Mouse (Mus musculus): ENCODE measurements around the gene Maml3. TPM values are rescaled to one million over a fixed set of nuclear protein-coding genes. Genes with fewer than 3 reads are reported as not detected.

Maml3 gene
- polyA plus RNA-seq, 1 experiment from 2014 or later, result 0.65 TPM

GRCm38 (mm10) chr3:51756283-51756682, 348.6 kb downstream of the Maml3 start:
- H3K9ac ChIP-seq (replicated peaks), result no peak overlapping the region
- DNase-seq (no peak), ATAC-seq (no peak)
- H3K9me3 ChIP-seq (ENCODE audit: low read length), result no peaks in the 10 kb centered on the region
- TF ChIP-seq EP300 (IDR thresholded peaks at IDR 0.05; ENCODE audit: low read depth) (no peak), CTCF (IDR thresholded peaks at IDR 0.05; ENCODE audit: low read depth) (no peak)
- H3K27ac ChIP-seq (ENCODE audit: low read depth), result no peak overlapping the region
- no peak overlapping the region for H3K4me3 ChIP-seq (ENCODE audit: low read depth, low read length)
- H3K4me1 ChIP-seq (ENCODE audit: insufficient read depth), result 0 out of 2 replicates have a peak, but pooled peaks cover 3% of the 10 kb centered on the region
- H3K27me3 ChIP-seq (ENCODE audit: insufficient read depth, low read length), result no peaks in the 10 kb centered on the region
- no peak overlapping the region for H3K4me2 ChIP-seq (ENCODE audit: low read depth, low read length)
- WGBS (ENCODE audit: insufficient replicate concordance), result 59% methylated on average over 5 of the region's 5 CpGs
- H3K36me3 ChIP-seq (replicated peaks; ENCODE audit: insufficient read depth, low read length), result no peaks in the 10 kb centered on the region

GRCm38 (mm10) chr3:51753262-51753661, 351.6 kb downstream of the Maml3 start:
- Histone ChIP-seq H3K9me3 (ENCODE audit: low read length) (no peaks in the 10 kb centered on the region), H3K27me3 (ENCODE audit: insufficient read depth, low read length) (no peaks in the 10 kb centered on the region), H3K27ac (ENCODE audit: low read depth) (no peak overlapping the region), H3K4me3 (ENCODE audit: low read depth, low read length) (no peak overlapping the region), H3K4me2 (ENCODE audit: low read depth, low read length) (no peak overlapping the region), H3K9ac (replicated peaks) (no peak overlapping the region), H3K36me3 (replicated peaks; ENCODE audit: insufficient read depth, low read length) (no peaks in the 10 kb centered on the region), H3K4me1 (ENCODE audit: insufficient read depth) (peaks cover 16% of the 10 kb centered on the region)
- ATAC-seq (no peak), DNase-seq (no peak)
- TF ChIP-seq EP300 (IDR thresholded peaks at IDR 0.05; ENCODE audit: low read depth) (no peak), CTCF (IDR thresholded peaks at IDR 0.05; ENCODE audit: low read depth) (0 out of 2 replicates have a peak, but pooled peaks have one; percentile 20)
- 65% methylated on average over 5 of the region's 5 CpGs for WGBS (ENCODE audit: insufficient replicate concordance)

GRCm38 (mm10) chr3:51751440-51751839, 353.4 kb downstream of the Maml3 start:
- Histone ChIP-seq H3K4me2 (ENCODE audit: low read depth, low read length) (no peak overlapping the region), H3K4me3 (ENCODE audit: low read depth, low read length) (no peak overlapping the region), H3K9ac (replicated peaks) (no peak overlapping the region), H3K27me3 (ENCODE audit: insufficient read depth, low read length) (no peaks in the 10 kb centered on the region), H3K9me3 (ENCODE audit: low read length) (no peaks in the 10 kb centered on the region), H3K27ac (ENCODE audit: low read depth) (no peak overlapping the region), H3K36me3 (replicated peaks; ENCODE audit: insufficient read depth, low read length) (no peaks in the 10 kb centered on the region), H3K4me1 (ENCODE audit: insufficient read depth) (peaks cover 21% of the 10 kb centered on the region)
- ATAC-seq (no peak), DNase-seq (no peak)
- 84% methylated on average over 12 of the region's 12 CpGs for WGBS (ENCODE audit: insufficient replicate concordance)
- TF ChIP-seq CTCF (IDR thresholded peaks at IDR 0.05; ENCODE audit: low read depth) (no peak), EP300 (IDR thresholded peaks at IDR 0.05; ENCODE audit: low read depth) (no peak)

GRCm38 (mm10) chr3:51749812-51750481, 354.9 kb downstream of the Maml3 start:
- Histone ChIP-seq H3K9ac (replicated peaks) (no peak overlapping the region), H3K9me3 (ENCODE audit: low read length) (no peaks in the 10 kb centered on the region), H3K27ac (ENCODE audit: low read depth) (peak overlapping the region; percentile 7; the same call in 1 of the 2 replicates), H3K4me1 (ENCODE audit: insufficient read depth) (peaks cover 23% of the 10 kb centered on the region), H3K27me3 (ENCODE audit: insufficient read depth, low read length) (no peaks in the 10 kb centered on the region), H3K4me2 (ENCODE audit: low read depth, low read length) (no peak overlapping the region), H3K36me3 (replicated peaks; ENCODE audit: insufficient read depth, low read length) (no peaks in the 10 kb centered on the region), H3K4me3 (ENCODE audit: low read depth, low read length) (no peak overlapping the region)
- TF ChIP-seq EP300 (IDR thresholded peaks at IDR 0.05; ENCODE audit: low read depth) (no peak), CTCF (IDR thresholded peaks at IDR 0.05; ENCODE audit: low read depth) (0 out of 2 replicates have a peak, but pooled peaks have one; percentile 13)
- no peak for DNase-seq
- ATAC-seq, result peak; percentile 74
- 74% methylated on average over 8 of the region's 8 CpGs for WGBS (ENCODE audit: insufficient replicate concordance)

GRCm38 (mm10) chr3:51749421-51749811, 355.5 kb downstream of the Maml3 start:
- WGBS (ENCODE audit: insufficient replicate concordance), result 71% methylated on average over 7 of the region's 7 CpGs
- Histone ChIP-seq H3K4me1 (ENCODE audit: insufficient read depth) (peaks cover 29% of the 10 kb centered on the region), H3K9ac (replicated peaks) (no peak overlapping the region), H3K4me3 (ENCODE audit: low read depth, low read length) (no peak overlapping the region), H3K27ac (ENCODE audit: low read depth) (0 out of 2 replicates have a peak overlapping the region, but pooled peaks have one; percentile 7), H3K4me2 (ENCODE audit: low read depth, low read length) (no peak overlapping the region), H3K9me3 (ENCODE audit: low read length) (no peaks in the 10 kb centered on the region), H3K36me3 (replicated peaks; ENCODE audit: insufficient read depth, low read length) (no peaks in the 10 kb centered on the region), H3K27me3 (ENCODE audit: insufficient read depth, low read length) (no peaks in the 10 kb centered on the region)
- TF ChIP-seq CTCF (IDR thresholded peaks at IDR 0.05; ENCODE audit: low read depth) (no peak), EP300 (IDR thresholded peaks at IDR 0.05; ENCODE audit: low read depth) (no peak)
- ATAC-seq (no peak), DNase-seq (no peak)

DNA sequence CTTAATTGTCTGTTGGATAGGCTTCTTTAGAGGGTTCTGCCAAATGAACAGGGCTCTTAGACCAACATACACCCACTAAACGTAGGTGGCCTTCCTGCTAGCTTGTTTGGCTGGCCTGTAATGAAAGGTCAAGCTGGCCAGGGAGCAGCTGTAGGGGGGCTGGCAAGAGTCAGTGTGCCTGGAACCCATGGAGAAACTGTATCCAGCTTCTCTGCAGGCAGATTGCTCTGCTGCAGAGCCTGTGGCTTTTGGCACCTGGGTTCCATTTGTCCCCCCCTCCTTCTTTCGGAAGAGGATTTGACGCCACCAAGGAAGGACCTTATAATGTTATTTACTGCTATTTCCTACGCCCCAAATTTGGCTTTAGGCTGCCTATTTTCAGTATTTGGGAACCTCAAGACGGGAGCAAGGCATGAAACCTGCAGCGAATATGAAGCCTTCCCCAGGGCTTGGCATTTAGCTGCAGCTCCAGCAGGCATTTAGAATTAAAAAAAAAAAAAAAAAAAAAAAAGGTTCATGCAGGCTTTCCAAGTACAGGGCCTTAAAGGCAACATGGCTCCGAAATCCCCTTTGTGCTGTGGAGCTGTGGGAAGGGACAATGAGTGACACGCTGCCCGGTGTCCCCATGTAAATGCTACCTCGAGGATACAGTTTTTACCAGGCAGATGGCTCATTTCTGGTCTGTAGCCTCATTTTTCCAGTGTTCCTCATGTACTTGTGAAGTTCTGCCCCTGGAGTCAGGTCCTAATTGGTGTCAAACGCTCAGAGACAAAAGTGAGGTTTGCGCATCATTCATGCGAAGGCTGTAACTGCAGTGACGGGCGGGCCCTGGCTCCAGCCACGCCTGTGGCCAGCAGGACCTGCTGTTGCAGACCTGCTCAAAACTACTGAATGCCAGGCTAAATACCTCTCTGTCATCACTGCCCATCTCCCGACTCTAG, 356.2 kb downstream of the Maml3 start:
- no peak overlapping the region for H3K27ac ChIP-seq (ENCODE audit: low read depth)
- H3K4me3 ChIP-seq (ENCODE audit: low read depth, low read length), result no peak overlapping the region
- ATAC-seq (no peak), DNase-seq (no peak)
- TF ChIP-seq CTCF (IDR thresholded peaks at IDR 0.05; ENCODE audit: low read depth) (no peak), EP300 (IDR thresholded peaks at IDR 0.05; ENCODE audit: low read depth) (no peak)
- WGBS (ENCODE audit: insufficient replicate concordance), result 79% methylated on average over 17 of the region's 17 CpGs
- no peaks in the 10 kb centered on the region for H3K36me3 ChIP-seq (replicated peaks; ENCODE audit: insufficient read depth, low read length)
- peaks cover 34% of the 10 kb centered on the region for H3K4me1 ChIP-seq (ENCODE audit: insufficient read depth)
- no peaks in the 10 kb centered on the region for H3K9me3 ChIP-seq (ENCODE audit: low read length)
- no peak overlapping the region for H3K9ac ChIP-seq (replicated peaks)
- no peaks in the 10 kb centered on the region for H3K27me3 ChIP-seq (ENCODE audit: insufficient read depth, low read length)
- no peak overlapping the region for H3K4me2 ChIP-seq (ENCODE audit: low read depth, low read length)
